Mouse (Mus musculus): ENCODE results near the gene Gm4187. TPM values are rescaled to one million over a fixed set of nuclear protein-coding genes. Genes with fewer than 3 reads are reported as not detected.
"Not testable (repeated sequence)": the region's sequence is repeated elsewhere in the genome, so short reads cannot be mapped to it uniquely, and the experiment has no call there.

Gene Gm4187
- polyA plus RNA-seq (2015; fragmentation: Nextera tagmentation; extraction: Ambion mirVana): not detected in 2 replicates

GRCm38 (mm10) chr7:22329617-22330016, at the start of gene Gm4187:
TSS of gene Gm4187 (minus strand) at chr7:22329717.
- ATAC-seq (ENCODE audit: insufficient number of reproducible peaks, insufficient read depth, low FRiP score, low TSS enrichment, low read depth); H3K36me3 ChIP-seq; H3K4me3 ChIP-seq; H3K9me3 ChIP-seq; H3K27me3 ChIP-seq; H3K4me2 ChIP-seq; H3K9ac ChIP-seq; H3K27ac ChIP-seq; H3K4me1 ChIP-seq: not testable (repeated sequence)
- no CpG with 5 or more reads among the region's 2 CpGs for WGBS

DNA sequence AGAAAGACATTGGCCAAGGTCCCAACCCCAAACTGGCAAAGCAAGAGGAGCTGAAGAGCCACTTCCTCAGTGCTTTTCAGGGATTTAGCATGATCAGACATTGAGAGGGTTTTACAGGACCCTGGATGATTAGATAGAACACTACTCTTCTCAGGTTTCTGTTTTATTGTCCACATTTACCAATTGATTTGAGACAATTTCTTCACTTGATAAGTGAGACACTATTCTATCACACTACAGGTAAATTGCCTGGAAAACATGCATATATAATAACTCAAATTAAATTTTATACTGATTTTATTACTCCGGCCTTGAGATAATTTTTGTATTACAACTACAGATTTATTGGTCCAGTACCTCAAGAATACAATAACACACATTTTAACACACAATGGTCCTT, 41.4 kb upstream of the Gm4187 start, which contains the start of gene Gm8660:
TSS of gene Gm8660 (minus strand) at position 101 of the 400 bp plus-strand sequence.
- H3K4me3 ChIP-seq; H3K27me3 ChIP-seq; H3K36me3 ChIP-seq; ATAC-seq (ENCODE audit: insufficient number of reproducible peaks, insufficient read depth, low FRiP score, low TSS enrichment, low read depth); H3K4me1 ChIP-seq; H3K4me2 ChIP-seq; H3K27ac ChIP-seq; H3K9me3 ChIP-seq; H3K9ac ChIP-seq: not testable (repeated sequence)
- WGBS: no CpG with 5 or more reads among the region's 1 CpGs

Other genes starting within 250 kb of the Gm4187 start
- gene Gm16451, start 211.5 kb downstream of the Gm4187 start, polyA plus RNA-seq (2015; fragmentation: Nextera tagmentation; extraction: Ambion mirVana): not detected in 2 replicates
- gene Gm10666, start 195.0 kb downstream of the Gm4187 start, polyA plus RNA-seq (2015; fragmentation: Nextera tagmentation; extraction: Ambion mirVana): not detected in 2 replicates
- gene Vmn1r142, start 165.7 kb downstream of the Gm4187 start, polyA plus RNA-seq (2015; fragmentation: Nextera tagmentation; extraction: Ambion mirVana): not detected in 2 replicates
- gene Vmn1r143, start 140.3 kb downstream of the Gm4187 start, polyA plus RNA-seq (2015; fragmentation: Nextera tagmentation; extraction: Ambion mirVana): not detected in 2 replicates
- not detected in 2 replicates for gene Gm8653, start 128.5 kb downstream of the Gm4187 start, polyA plus RNA-seq (2015; fragmentation: Nextera tagmentation; extraction: Ambion mirVana)
- gene Gm8453, start 100.2 kb downstream of the Gm4187 start, polyA plus RNA-seq (2015; fragmentation: Nextera tagmentation; extraction: Ambion mirVana): not detected in 2 replicates
- not detected in 2 replicates for gene Gm8660, start 41.3 kb upstream of the Gm4187 start, polyA plus RNA-seq (2015; fragmentation: Nextera tagmentation; extraction: Ambion mirVana)
- gene Vmn1r148, start 83.9 kb upstream of the Gm4187 start, polyA plus RNA-seq (2015; fragmentation: Nextera tagmentation; extraction: Ambion mirVana): not detected in 2 replicates
- not detected in 2 replicates for gene Vmn1r149, start 108.5 kb upstream of the Gm4187 start, polyA plus RNA-seq (2015; fragmentation: Nextera tagmentation; extraction: Ambion mirVana)
- gene Gm10665, start 134.4 kb upstream of the Gm4187 start, polyA plus RNA-seq (2015; fragmentation: Nextera tagmentation; extraction: Ambion mirVana): not detected in 2 replicates
- not detected in 2 replicates for gene Vmn1r151, start 170.0 kb upstream of the Gm4187 start, polyA plus RNA-seq (2015; fragmentation: Nextera tagmentation; extraction: Ambion mirVana)
- not detected in 2 replicates for gene Vmn1r152, start 193.2 kb upstream of the Gm4187 start, polyA plus RNA-seq (2015; fragmentation: Nextera tagmentation; extraction: Ambion mirVana)
- gene Gm8677, start 205.2 kb upstream of the Gm4187 start, polyA plus RNA-seq (2015; fragmentation: Nextera tagmentation; extraction: Ambion mirVana): not detected in 2 replicates
- gene Gm4201, start 235.6 kb upstream of the Gm4187 start, polyA plus RNA-seq (2015; fragmentation: Nextera tagmentation; extraction: Ambion mirVana): not detected in 2 replicates

Measured in embryonic facial prominence, embryonic 13.5 days (tissue).